Mouse (Mus musculus) adrenal gland, postnatal 14 days (tissue): Measurements from ENCODE around the gene Il1rapl2. TPM values are rescaled to one million over a fixed set of nuclear protein-coding genes. Genes with fewer than 3 reads are reported as not detected.
A peak's percentile ranks its signal among the peaks of the same experiment; 100 is the strongest.

Experiments
- DNase-seq: peaks from one replicate; pipeline ENCODE4 v3.0.0; 2021; ENCODE audit warnings: mixed read lengths
- long read RNA-seq, 2 experiments: library from polyadenylated mRNA; stranded (forward); transcript quantifications; one replicate each; pipeline ENCODE4 v2.0.0; 2021
- total RNA-seq: library from RNA; stranded (reverse); gene quantifications from 2 replicates; pipeline ENCODE4 v1.2.3, GENCODE M21; 2021

The Il1rapl2 gene
- 0.11 and 0.49 TPM in 2 replicates for total RNA-seq
- long read RNA-seq, experiment 1, result 0 reads
- long read RNA-seq, experiment 2, result 0 reads

GRCm38 (mm10) chrX:137570321-137571195 is at the start of gene Il1rapl2:
Gene Il1rapl2, plus strand, starts transcription at chrX:137570608.
- DNase-seq, result peak; percentile 56

DNA sequence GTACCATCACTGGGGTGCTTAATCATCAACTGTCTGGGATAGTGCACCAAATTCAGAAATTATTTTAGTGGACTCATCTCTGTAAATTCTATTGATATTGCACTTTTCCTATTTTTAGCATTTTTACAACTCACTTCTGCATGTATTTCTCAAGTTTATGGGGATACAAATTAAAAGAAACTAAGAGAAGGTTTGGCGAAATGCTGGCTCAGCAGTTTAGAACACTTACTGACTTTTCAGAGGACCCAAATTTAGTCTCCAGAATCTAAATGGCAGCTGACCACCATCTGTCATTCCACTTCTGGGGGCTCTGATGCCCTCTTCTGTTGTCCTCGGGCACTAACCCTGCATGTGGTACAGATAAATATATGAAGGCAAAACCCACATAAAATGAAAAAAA is 22.1 kb upstream of the Il1rapl2 start:
- no peak for DNase-seq

GRCm38 (mm10) chrX:137569472-137570188 is 778 bp upstream of the Il1rapl2 start:
- DNase-seq, result no peak

- peak; percentile 23 for DNase-seq
Observed at GRCm38 (mm10) chrX:137582656-137583055, 12.2 kb downstream of the Il1rapl2 start.

DNA sequence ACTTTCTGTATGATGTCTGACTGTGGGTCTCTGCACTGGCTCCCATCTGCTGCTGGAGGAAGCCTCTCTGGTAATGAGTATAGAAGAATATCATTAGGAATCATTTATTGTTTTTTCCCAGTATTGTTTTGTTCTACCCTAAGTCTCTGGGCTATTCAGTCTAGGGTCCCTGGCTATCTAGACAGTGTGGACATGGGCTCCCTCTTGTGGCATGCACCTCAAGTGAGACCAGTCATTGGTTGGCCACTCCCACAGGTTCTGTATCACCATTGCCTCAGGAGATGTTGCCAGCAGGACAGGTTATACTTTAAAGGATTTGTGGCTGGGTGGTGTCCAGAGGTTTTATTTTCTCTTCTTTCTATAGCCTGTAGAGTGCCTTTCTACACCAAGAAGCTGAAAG is 50.3 kb downstream of the Il1rapl2 start:
- DNase-seq, result peak; percentile 50

DNA sequence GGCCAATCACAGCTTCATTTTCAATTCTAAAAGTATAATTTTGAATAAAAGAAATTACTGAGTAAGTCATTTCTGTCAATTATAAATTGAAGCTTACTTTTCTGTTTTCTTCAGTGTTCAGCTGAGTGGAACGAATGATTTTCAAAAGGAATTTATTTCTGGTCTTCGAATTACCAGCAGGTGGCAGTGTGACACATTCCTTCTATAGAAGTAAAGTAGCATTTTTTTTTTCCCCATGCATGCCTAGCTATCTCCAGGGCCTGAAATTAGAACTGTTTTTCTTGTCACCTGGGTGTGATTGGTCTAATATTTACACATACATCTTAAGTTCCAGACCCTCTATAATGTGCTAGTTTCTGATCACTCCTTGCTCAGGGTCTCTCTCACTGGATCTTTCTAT is 96.6 kb downstream of the Il1rapl2 start:
- peak; percentile 16 for DNase-seq

- no peak for DNase-seq
Observed at GRCm38 (mm10) chrX:137687974-137688373, 117.6 kb downstream of the Il1rapl2 start.

GRCm38 (mm10) chrX:137700006-137700405 is 129.6 kb downstream of the Il1rapl2 start:
- no peak for DNase-seq

GRCm38 (mm10) chrX:137755537-137755936 is 185.1 kb downstream of the Il1rapl2 start:
- no peak for DNase-seq

DNA sequence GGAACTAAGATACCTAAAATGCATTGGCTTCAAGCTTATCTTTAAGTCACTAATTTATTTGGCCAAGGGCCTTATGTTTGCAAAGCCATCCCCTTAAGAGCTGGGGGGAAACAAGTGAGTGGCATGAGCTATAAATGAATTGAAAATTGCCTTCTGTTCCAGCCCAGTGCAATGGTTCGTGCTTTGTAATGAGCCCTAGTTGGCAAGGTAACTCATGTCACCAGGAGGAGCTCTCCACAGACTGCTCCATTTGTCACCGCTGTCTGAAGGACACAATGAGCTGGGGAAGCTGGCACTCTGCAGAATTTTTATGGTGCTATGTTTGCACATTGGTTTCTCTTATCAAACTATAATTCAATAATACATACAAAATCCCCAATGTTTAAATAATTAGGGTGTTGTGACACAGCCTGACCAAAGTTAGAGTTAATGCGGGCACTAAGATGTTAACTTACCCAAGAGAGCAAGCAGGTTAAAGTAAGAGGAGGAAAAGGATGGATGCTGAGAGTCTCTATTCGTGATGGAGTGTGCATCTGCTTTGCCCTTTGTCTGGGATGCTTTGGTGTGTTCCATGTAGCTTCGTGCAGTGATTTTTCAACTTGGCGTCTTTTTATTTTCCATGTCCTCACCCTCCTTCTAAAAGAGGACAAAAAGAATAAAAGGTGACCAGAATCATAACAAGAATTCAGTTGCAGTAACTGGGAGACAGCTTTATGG is 235.2 kb downstream of the Il1rapl2 start:
- peak; percentile 28 for DNase-seq

DNA sequence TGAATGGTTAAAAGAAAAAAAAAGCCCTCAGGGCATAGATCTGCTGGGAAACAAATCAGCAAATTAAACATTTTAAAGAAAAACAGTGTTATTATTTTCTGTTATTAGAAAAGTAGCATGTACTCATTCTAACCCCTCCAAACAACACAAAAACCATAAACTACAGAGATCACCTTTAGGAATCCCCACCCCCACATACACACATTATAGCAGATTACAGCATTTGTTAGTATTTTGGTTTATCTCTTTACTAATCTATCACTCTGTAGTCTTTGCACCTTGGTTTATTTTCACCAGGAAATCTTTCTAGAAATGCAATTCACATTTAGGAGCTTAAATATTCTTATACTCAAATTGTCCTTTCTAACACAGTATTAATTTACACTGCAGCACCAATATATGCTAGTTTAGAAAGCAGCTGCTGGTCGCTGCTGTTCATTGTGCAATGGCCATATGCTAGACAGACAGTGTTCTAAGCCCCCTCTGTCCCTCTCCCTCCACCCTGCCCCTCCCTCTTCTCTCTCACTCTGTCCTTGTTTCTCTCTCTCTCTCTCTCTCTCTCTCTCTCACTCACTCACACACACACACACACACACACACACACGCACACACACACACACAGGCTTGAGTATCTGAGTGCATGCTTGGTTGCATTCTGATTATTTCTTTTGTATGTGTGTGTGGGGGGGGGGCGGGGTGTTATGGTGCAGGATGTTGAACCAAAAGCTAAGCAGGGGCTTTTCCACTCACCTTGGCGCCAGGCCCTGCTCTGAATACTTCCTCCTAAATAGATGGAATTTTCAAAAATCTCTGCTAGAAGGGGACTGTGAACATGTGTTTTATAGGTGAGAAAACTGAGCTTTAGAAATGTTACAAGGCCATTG is 236.1 kb downstream of the Il1rapl2 start:
- no peak for DNase-seq

GRCm38 (mm10) chrX:137809526-137809925 is 239.1 kb downstream of the Il1rapl2 start:
- DNase-seq, result no peak

- DNase-seq, result no peak
Observed at GRCm38 (mm10) chrX:137812151-137812550, 241.7 kb downstream of the Il1rapl2 start.

- no peak for DNase-seq
Observed at GRCm38 (mm10) chrX:137848936-137849335, 278.5 kb downstream of the Il1rapl2 start.

DNA sequence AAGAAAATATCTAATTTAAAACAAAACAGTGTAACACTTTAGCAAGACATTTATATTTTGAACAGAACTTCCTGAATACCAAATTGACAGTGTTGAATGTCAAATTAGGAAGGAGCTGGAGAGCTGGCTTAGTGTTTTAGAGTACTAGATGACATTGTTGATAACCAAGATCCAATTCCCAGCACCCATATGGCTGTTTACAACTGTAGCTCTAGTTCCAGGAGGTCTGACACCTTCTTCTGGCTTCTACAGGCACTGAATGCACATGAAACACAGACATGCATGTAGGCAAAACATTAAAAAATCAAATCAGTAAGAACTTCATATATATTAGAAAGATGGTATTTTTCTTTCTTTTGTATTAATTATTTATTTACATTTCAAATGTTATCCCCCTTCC is 353.1 kb downstream of the Il1rapl2 start:
- DNase-seq, result no peak

- DNase-seq, result no peak
Observed at GRCm38 (mm10) chrX:137926835-137927234, 356.4 kb downstream of the Il1rapl2 start.

- no peak for DNase-seq
Observed at GRCm38 (mm10) chrX:137947741-137948140, 377.3 kb downstream of the Il1rapl2 start.

DNA sequence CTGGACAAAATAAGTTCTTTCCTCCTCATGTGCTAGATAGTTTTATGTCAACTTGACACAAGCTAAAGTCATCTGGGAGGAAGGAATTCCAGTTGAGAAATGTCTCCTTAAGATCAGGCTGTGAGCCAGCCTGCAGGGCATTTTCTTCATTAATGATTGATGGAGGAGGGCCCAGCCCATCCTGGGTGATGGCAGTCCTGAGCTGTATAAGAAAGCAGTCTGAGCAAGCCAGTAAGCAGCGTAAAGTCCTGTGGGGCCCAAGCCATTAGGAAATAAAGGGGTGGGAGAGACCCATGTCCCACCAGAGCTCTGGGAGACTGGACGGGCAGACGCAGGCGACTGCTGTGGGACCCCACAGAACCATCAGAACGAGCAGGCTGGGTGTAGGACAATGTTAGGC is 400.9 kb downstream of the Il1rapl2 start:
- DNase-seq, result no peak

DNA sequence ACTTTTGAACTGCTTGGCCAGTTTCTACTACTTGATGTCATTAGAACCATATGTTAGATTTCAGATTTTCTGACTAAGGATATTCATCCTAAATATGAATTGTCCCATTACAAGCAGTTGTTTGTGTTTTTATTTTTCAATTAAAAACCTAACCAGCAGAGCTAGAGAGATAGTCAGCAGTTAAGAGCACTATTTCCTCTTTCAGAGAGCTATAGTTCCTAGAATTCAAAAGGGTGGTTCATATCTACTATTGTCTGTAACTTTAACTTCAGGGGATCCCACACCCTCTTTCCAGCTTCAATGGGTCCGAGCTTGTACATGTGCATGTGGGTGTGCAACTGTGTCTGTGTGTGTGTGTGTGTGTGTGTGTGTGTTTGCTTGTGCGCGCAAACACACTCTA is 472.7 kb downstream of the Il1rapl2 start:
- DNase-seq, result no peak

DNA sequence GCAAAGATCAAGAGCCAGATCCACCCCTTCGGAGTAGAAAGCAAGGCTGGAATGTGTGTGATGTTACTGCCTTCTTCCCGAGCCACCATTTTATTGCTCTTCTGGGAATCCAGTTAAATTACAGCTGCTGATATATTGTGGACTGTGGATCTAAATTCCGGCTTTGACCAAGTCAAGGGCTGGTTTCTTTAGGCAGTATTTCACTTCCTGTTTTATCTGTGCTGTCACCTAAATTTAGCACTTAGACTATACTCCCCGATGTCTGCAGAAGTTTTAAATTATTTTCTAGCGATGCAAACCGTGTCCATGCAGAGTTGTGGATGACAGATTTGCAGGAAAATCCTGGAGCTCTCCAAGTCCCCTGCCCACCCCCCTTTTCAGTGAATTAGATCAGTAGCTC is 533.5 kb downstream of the Il1rapl2 start:
- no peak for DNase-seq

- DNase-seq, result no peak
Observed at GRCm38 (mm10) chrX:138104668-138105067, 534.3 kb downstream of the Il1rapl2 start.

DNA sequence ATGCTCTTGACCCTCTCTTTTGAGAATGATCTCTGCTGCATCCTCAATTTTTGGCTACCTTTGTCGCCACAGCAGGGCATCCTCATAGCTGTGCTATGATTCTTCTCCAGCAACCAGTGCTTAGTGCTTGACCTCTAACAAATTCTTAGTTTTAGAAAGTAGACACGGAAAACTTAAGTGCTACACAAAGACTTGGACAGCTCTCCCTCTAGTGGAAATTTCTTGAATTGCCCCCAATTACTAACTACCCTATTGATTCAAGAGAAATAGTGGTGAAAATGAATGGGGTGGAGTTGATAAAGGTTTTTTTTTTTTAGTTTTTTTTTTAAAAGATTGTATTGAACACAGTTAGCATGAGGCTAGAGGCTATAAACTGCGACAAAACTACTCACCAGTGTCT is 599.7 kb downstream of the Il1rapl2 start:
- no peak for DNase-seq
